42 mouse cellular contexts compared by ENCODE assay signal in genomic region chr2:157086796-157087195, GRCm38 (mm10). TPM values are rescaled to one million over a fixed set of nuclear protein-coding genes. Genes with fewer than 3 reads are reported as not detected.
A peak's percentile ranks its signal among the peaks of the same experiment; 100 is the strongest.
DNase-seq lines count a peak whose midpoint lies in the region; ATAC-seq lines count a peak whose summit lies in the region.
"Had no signal": no experiment of that assay in that cellular context is flagged by ENCODE, and none has a peak within 500 bp of the region (broad histone marks: within the 10 kb centered on the region; RNA-seq: fewer than 3 reads in every experiment).

TSS of gene Tldc2 (plus strand) at chr2:157087055.

- peak; percentile 11 for DNase-seq in cerebellum, adult 9-10 months
- no peak for DNase-seq in cerebellum, adult 11 months
- DNase-seq in heart, embryonic 10.5 days (ENCODE audit: low spot score): no peak
- DNase-seq in heart, adult 8-10 months (ENCODE audit: low spot score): no peak
- DNase-seq in kidney, adult 18-20 months: peak; percentile 27
- no peak for DNase-seq in kidney, postnatal 14 days
- DNase-seq in thymus, adult 18-20 months: no peak
- DNase-seq: adrenal gland, adult 2 months; adrenal gland, postnatal 36 days; cerebellum, adult 9-11 months; gastrocnemius, adult 2 months; gastrocnemius, postnatal 36 days; heart, adult 2 months; kidney, adult 9 months; kidney, postnatal 4 days; layer of hippocampus, postnatal 36 days; left cerebral cortex, postnatal 4 days; lung, adult 2 months; lung, postnatal 10 days; retina, postnatal 1 day; right cerebral cortex, postnatal 14 days; thymus, postnatal 25 days had no signal

- H3K27me3 ChIP-seq in heart, embryonic 10.5 days (ENCODE audit: insufficient read depth, poor library complexity, severe bottlenecking): 0 out of 2 replicates have a peak, but pooled peaks cover 8% of the 10 kb centered on the region
- H3K27me3 ChIP-seq in intestine, embryonic 15.5 days (replicated peaks): no peaks in the 10 kb centered on the region
- H3K27me3 ChIP-seq: forebrain, embryonic 13.5 days; heart, embryonic 15.5 days; hindbrain, embryonic 15.5 days; midbrain, embryonic 15.5 days; neural tube, embryonic 15.5 days had no signal

- peak; percentile 78 for ATAC-seq in intestine, embryonic 15.5 days
- ATAC-seq: activated CD4-positive, CD25-positive, alpha-beta regulatory T cell, adult 4 months; forebrain, embryonic 13.5 days; liver, embryonic 12.5 days; midbrain, embryonic 15.5 days had no signal

- H3K36me3 ChIP-seq in heart, embryonic 10.5 days: no peaks in the 10 kb centered on the region
- H3K36me3 ChIP-seq in intestine, embryonic 15.5 days: no peaks in the 10 kb centered on the region
- H3K36me3 ChIP-seq: heart, embryonic 15.5 days; hindbrain, embryonic 15.5 days; liver, embryonic 12.5 days; midbrain, embryonic 15.5 days; neural tube, embryonic 15.5 days had no signal

- peak within 1 kb of the TSS; percentile 48; the same call in 1 of the 2 replicates for H3K27ac ChIP-seq in heart, embryonic 10.5 days
- H3K27ac ChIP-seq in intestine, embryonic 15.5 days: no peak within 1 kb of the TSS
- H3K27ac ChIP-seq: forebrain, embryonic 13.5 days; gastrocnemius, adult 2 months; heart, adult 2 months; heart, embryonic 15.5 days; hindbrain, embryonic 15.5 days; liver, embryonic 12.5 days; macrophage; midbrain, embryonic 15.5 days; neural tube, embryonic 15.5 days had no signal

- H3K9ac ChIP-seq in intestine, embryonic 15.5 days: no peak within 1 kb of the TSS
- H3K9ac ChIP-seq: forebrain, embryonic 13.5 days; heart, embryonic 15.5 days; hindbrain, embryonic 15.5 days; liver, embryonic 12.5 days; midbrain, embryonic 15.5 days; neural tube, embryonic 15.5 days had no signal

- no peak within 1 kb of the TSS for H3K4me3 ChIP-seq in heart, embryonic 10.5 days
- H3K4me3 ChIP-seq in intestine, embryonic 15.5 days (replicated peaks): no peak within 1 kb of the TSS
- H3K4me3 ChIP-seq: erythroblast, embryonic 14.5 days; forebrain, embryonic 13.5 days; gastrocnemius, adult 2 months; heart, adult 2 months; heart, embryonic 15.5 days; hindbrain, embryonic 15.5 days; liver, embryonic 12.5 days; midbrain, embryonic 15.5 days; neural tube, embryonic 15.5 days had no signal

- H3K9me3 ChIP-seq in heart, embryonic 10.5 days: no peaks in the 10 kb centered on the region
- H3K9me3 ChIP-seq in intestine, embryonic 15.5 days: no peaks in the 10 kb centered on the region
- H3K9me3 ChIP-seq: forebrain, embryonic 13.5 days; heart, embryonic 15.5 days; hindbrain, embryonic 15.5 days; liver, embryonic 12.5 days; midbrain, embryonic 15.5 days; neural tube, embryonic 15.5 days had no signal

- H3K4me1 ChIP-seq in heart, embryonic 10.5 days: peaks cover 30% of the 10 kb centered on the region
- no peaks in the 10 kb centered on the region for H3K4me1 ChIP-seq in intestine, embryonic 15.5 days (replicated peaks)

- no peak within 1 kb of the TSS for H3K4me2 ChIP-seq in intestine, embryonic 15.5 days (replicated peaks)
- H3K4me2 ChIP-seq: forebrain, embryonic 13.5 days; heart, embryonic 15.5 days; hindbrain, embryonic 15.5 days; liver, embryonic 12.5 days; midbrain, embryonic 15.5 days; neural tube, embryonic 15.5 days had no signal

- 83% methylated on average over 8 of the region's 8 CpGs for WGBS in heart, embryonic 10.5 days
- 75% methylated on average over 8 of the region's 8 CpGs for WGBS in intestine, embryonic 15.5 days

RNA-seq across cellular contexts. Expression of gene Tldc2, which starts in this region (rescaled TPM):
- not detected in 2 replicates for polyA plus RNA-seq in heart, embryonic 10.5 days (2016; fragmentation: Nextera tagmentation; extraction: Ambion mirVana)
- total RNA-seq in heart, adult 8-10 months (2022): not detected
- not detected in 2 replicates for polyA plus RNA-seq in intestine, embryonic 15.5 days (2015; fragmentation: Nextera tagmentation; extraction: Ambion mirVana)
- total RNA-seq: adrenal gland, adult 2 months; adrenal gland, postnatal 36 days; CH12.LX; common myeloid progenitor, adult 5-6 weeks; ES-E14; gastrocnemius, adult 2 months; gastrocnemius, postnatal 36 days; heart, adult 2 months; heart, postnatal 25 days; layer of hippocampus, postnatal 36 days; left cerebral cortex, postnatal 4 days; megakaryocyte-erythroid progenitor cell, adult 5-6 weeks had no signal
- polyA plus RNA-seq: activated CD4-positive, CD25-positive, alpha-beta regulatory T cell, adult 4 months; brain, embryonic 14.5 days; C2C12; embryonic facial prominence, embryonic 14.5 days; erythroblast, embryonic 14.5 days; forebrain, embryonic 13.5 days; heart, adult 2 months; heart, embryonic 15.5 days; hindbrain, embryonic 15.5 days; limb, embryonic 14.5 days; lung, adult 2 months; macrophage; midbrain, embryonic 15.5 days; neural tube, embryonic 15.5 days; stomach, embryonic 16.5 days had no signal

Comparison
In these comparisons a context has a peak if more than half of its experiments do, and no peak if none do; other contexts are left out.
1. DNase-seq: peak in cerebellum, adult 9-10 months (single experiment) and kidney, adult 18-20 months (single experiment); none in cerebellum, adult 11 months (single experiment), heart, embryonic 10.5 days (single experiment), heart, adult 8-10 months (single experiment), kidney, postnatal 14 days (single experiment) and thymus, adult 18-20 months (0 of 2).
2. Peak in ATAC-seq in intestine, embryonic 15.5 days; RNA of the gene not detected or under 1 TPM.